Mouse (Mus musculus): Measurements from ENCODE around the gene Necab3.

- TF ChIP-seq EP300 (IDR thresholded peaks at IDR 0.05; ENCODE audit: insufficient read depth, low read depth, low read length) (no peak), CTCF (IDR thresholded peaks at IDR 0.05; ENCODE audit: low read depth, low read length) (no peak)
Measured at GRCm38 (mm10) chr2:154571976-154572375, 13.3 kb upstream of the Necab3 start.
